Mouse (Mus musculus) hindbrain, embryonic 11.5 days (tissue): ENCODE measurements around the gene Cdon. TPM values are rescaled to one million over a fixed set of nuclear protein-coding genes. Genes with fewer than 3 reads are reported as not detected.

Experiments used
- ATAC-seq: fragments of 200-750 bp; cut with Nextera tagmentation; 2 replicates; pipeline ENCODE4 v1.8.0; 2017; ENCODE audit warnings: mild to moderate bottlenecking, moderate TSS enrichment, moderate library complexity; ENCODE audit not compliant: low FRiP score
- DNase-seq: peaks from one replicate; pipeline ENCODE4 v3.0.0-alpha.2; 2015; ENCODE audit warnings: low spot score
- H3K27ac ChIP-seq: fragments of 300-500 bp; sonication (generic); 2 replicates; pipeline ENCODE4 v1.5.1; 2014; ENCODE audit warnings: mild to moderate bottlenecking, low read depth, low read length
- H3K27me3 ChIP-seq: fragments of 300-500 bp; sonication (generic); 2 replicates; pipeline ENCODE4 v1.6.1; 2014; ENCODE audit warnings: mild to moderate bottlenecking, low read length, moderate library complexity, mixed read lengths; ENCODE audit not compliant: control insufficient read depth, insufficient read depth
- H3K36me3 ChIP-seq: fragments of 300-500 bp; sonication (generic); 2 replicates; pipeline ENCODE4 v1.6.1; 2014; ENCODE audit warnings: mild to moderate bottlenecking, low read length, moderate library complexity, mixed read lengths; ENCODE audit not compliant: control insufficient read depth, insufficient read depth
- H3K4me1 ChIP-seq: fragments of 300-500 bp; sonication (generic); replicated peaks from 2 replicates; pipeline ENCODE4 v1.6.1; 2014; ENCODE audit warnings: low read length, mixed read lengths; ENCODE audit not compliant: control insufficient read depth, insufficient read depth
- H3K4me2 ChIP-seq: fragments of 300-500 bp; sonication (generic); replicated peaks from 2 replicates; pipeline ENCODE4 v1.6.1; 2014; ENCODE audit warnings: mild to moderate bottlenecking, low read depth, low read length
- H3K4me3 ChIP-seq: fragments of 300-500 bp; sonication (generic); 2 replicates; pipeline ENCODE4 v1.5.1; 2014; ENCODE audit warnings: low read depth, low read length
- H3K9ac ChIP-seq: fragments of 300-500 bp; sonication (generic); 2 replicates; pipeline ENCODE4 v1.6.1; 2014; ENCODE audit warnings: low read depth, low read length
- H3K9me3 ChIP-seq: fragments of 300-500 bp; sonication (generic); 2 replicates; pipeline ENCODE4 v1.6.1; 2016; ENCODE audit warnings: low read length; ENCODE audit not compliant: control insufficient read depth
- WGBS: fragments of 180-500 bp; shearing (Covaris S2); extraction: QIAGEN DNeasy Blood & Tissue Kit; methylation state at CpG from one replicate; pipeline ENCODE4 v1.1.7; 2014; 5-methylcytosine and 5-hydroxymethylcytosine counted together
- polyA plus RNA-seq: library from polyadenylated mRNA; unstranded; fragments of >200 nt; fragmentation: Nextera tagmentation; extraction: Ambion mirVana; gene quantifications from 2 replicates; pipeline ENCODE4 v1.2.1, GENCODE M21; 2014

Gene Cdon
- polyA plus RNA-seq, 1 experiment from 2014 or later = 21.9 TPM

- 0 out of 2 replicates have a peak, but pooled peaks cover 7% of the 10 kb centered on the region for H3K36me3 ChIP-seq
- ATAC-seq = no peak
Measured at GRCm38 (mm10) chr9:35475394-35475793, 54.5 kb downstream of the Cdon start.

GRCm38 (mm10) chr9:35479456-35479855, 58.5 kb downstream of the Cdon start:
- Histone ChIP-seq H3K4me3 (no peak overlapping the region), H3K27me3 (no peaks in the 10 kb centered on the region), H3K27ac (no peak overlapping the region), H3K4me1 (no peaks in the 10 kb centered on the region), H3K9ac (no peak overlapping the region), H3K4me2 (no peak overlapping the region), H3K36me3 (0 out of 2 replicates have a peak, but pooled peaks cover 4% of the 10 kb centered on the region), H3K9me3 (no peaks in the 10 kb centered on the region)
- ATAC-seq (no peak), DNase-seq (no peak)
- 91% methylated on average over 6 of the region's 6 CpGs for WGBS

More at GRCm38 (mm10) chr9:35475394-35475793, 54.5 kb downstream of the Cdon start:
- no peak for DNase-seq
- H3K4me3 ChIP-seq = no peak overlapping the region
- no peak overlapping the region for H3K4me2 ChIP-seq
- WGBS = 91% methylated on average over 7 of the region's 7 CpGs
- no peaks in the 10 kb centered on the region for H3K9me3 ChIP-seq
- H3K27me3 ChIP-seq = no peaks in the 10 kb centered on the region
- no peak overlapping the region for H3K27ac ChIP-seq
- H3K9ac ChIP-seq = no peak overlapping the region
- no peaks in the 10 kb centered on the region for H3K4me1 ChIP-seq

GRCm38 (mm10) chr9:35482014-35482898, 61.3 kb downstream of the Cdon start:
- Histone ChIP-seq H3K4me1 (no peaks in the 10 kb centered on the region), H3K4me3 (no peak overlapping the region), H3K9me3 (no peaks in the 10 kb centered on the region), H3K27ac (no peak overlapping the region), H3K9ac (no peak overlapping the region), H3K36me3 (0 out of 2 replicates have a peak, but pooled peaks cover 2% of the 10 kb centered on the region), H3K27me3 (no peaks in the 10 kb centered on the region), H3K4me2 (no peak overlapping the region)
- WGBS = 83% methylated on average over 13 of the region's 13 CpGs
- DNase-seq = no peak
- ATAC-seq = no peak

- Histone ChIP-seq H3K9me3 (no peaks in the 10 kb centered on the region), H3K27ac (no peak overlapping the region), H3K4me1 (no peaks in the 10 kb centered on the region), H3K27me3 (no peaks in the 10 kb centered on the region), H3K4me2 (no peak overlapping the region), H3K9ac (no peak overlapping the region), H3K36me3 (0 out of 2 replicates have a peak, but pooled peaks cover 2% of the 10 kb centered on the region), H3K4me3 (no peak overlapping the region)
- no peak for DNase-seq
- 90% methylated on average over 3 of the region's 3 CpGs for WGBS
- ATAC-seq = no peak
Measured at GRCm38 (mm10) chr9:35483949-35484348, 63.0 kb downstream of the Cdon start.

- H3K4me2 ChIP-seq = no peak overlapping the region
- H3K4me3 ChIP-seq = no peak overlapping the region
- DNase-seq (no peak), ATAC-seq (no peak)
- H3K27ac ChIP-seq = no peak overlapping the region
- WGBS = 89% methylated on average over 13 of the region's 13 CpGs
- H3K9me3 ChIP-seq = no peaks in the 10 kb centered on the region
- 0 out of 2 replicates have a peak, but pooled peaks cover 1% of the 10 kb centered on the region for H3K36me3 ChIP-seq
- no peaks in the 10 kb centered on the region for H3K4me1 ChIP-seq
- H3K9ac ChIP-seq = no peak overlapping the region
- H3K27me3 ChIP-seq = no peaks in the 10 kb centered on the region
Measured at GRCm38 (mm10) chr9:35486616-35487015, 65.7 kb downstream of the Cdon start.

- DNase-seq = no peak
- H3K36me3 ChIP-seq = 0 out of 2 replicates have a peak, but pooled peaks cover 2% of the 10 kb centered on the region
Measured at GRCm38 (mm10) chr9:35488496-35488895, 67.6 kb downstream of the Cdon start.

GRCm38 (mm10) chr9:35491109-35491866, 70.4 kb downstream of the Cdon start:
- DNase-seq (no peak), ATAC-seq (no peak)
- Histone ChIP-seq H3K4me1 (no peaks in the 10 kb centered on the region), H3K4me2 (no peak overlapping the region), H3K4me3 (no peak overlapping the region), H3K27me3 (no peaks in the 10 kb centered on the region), H3K9ac (no peak overlapping the region), H3K36me3 (0 out of 2 replicates have a peak, but pooled peaks cover 2% of the 10 kb centered on the region), H3K27ac (no peak overlapping the region), H3K9me3 (no peaks in the 10 kb centered on the region)
- WGBS = 86% methylated on average over 11 of the region's 11 CpGs

More at GRCm38 (mm10) chr9:35488496-35488895, 67.6 kb downstream of the Cdon start:
- 95% methylated on average over 4 of the region's 4 CpGs for WGBS
- H3K9me3 ChIP-seq = no peaks in the 10 kb centered on the region
- H3K4me1 ChIP-seq = no peaks in the 10 kb centered on the region
- H3K27me3 ChIP-seq = no peaks in the 10 kb centered on the region
- no peak overlapping the region for H3K27ac ChIP-seq
- H3K9ac ChIP-seq = no peak overlapping the region
- H3K4me3 ChIP-seq = no peak overlapping the region
- no peak overlapping the region for H3K4me2 ChIP-seq
- ATAC-seq = no peak

GRCm38 (mm10) chr9:35493033-35493732, 72.3 kb downstream of the Cdon start:
- Histone ChIP-seq H3K9ac (no peak overlapping the region), H3K4me1 (no peaks in the 10 kb centered on the region), H3K27me3 (no peaks in the 10 kb centered on the region), H3K27ac (no peak overlapping the region), H3K4me2 (no peak overlapping the region), H3K9me3 (no peaks in the 10 kb centered on the region), H3K36me3 (0 out of 2 replicates have a peak, but pooled peaks cover 2% of the 10 kb centered on the region), H3K4me3 (no peak overlapping the region)
- ATAC-seq (0 out of 2 replicates have a peak, but pooled peaks have one; percentile 53), DNase-seq (peak; percentile 25)
- WGBS = 56% methylated on average over 7 of the region's 7 CpGs
